Mouse (Mus musculus): ENCODE measurements around the gene Pla2g4e. TPM values are rescaled to one million over a fixed set of nuclear protein-coding genes. Genes with fewer than 3 reads are reported as not detected.

Gene Pla2g4e
- polyA plus RNA-seq, 1 experiment from 2014 or later: 0.09 TPM

GRCm38 (mm10) chr2:120157606-120158005, 87.5 kb downstream of the Pla2g4e start:
- DNase-seq (ENCODE audit: low spot score): no peak

- DNase-seq (ENCODE audit: low spot score): peak; percentile 98
Observed at GRCm38 (mm10) chr2:120154361-120154894, 90.7 kb downstream of the Pla2g4e start, which contains the start of gene Ehd4. TSS of gene Ehd4 (minus strand) at chr2:120154606.

GRCm38 (mm10) chr2:120153586-120154360, 91.4 kb downstream of the Pla2g4e start:
- DNase-seq (ENCODE audit: low spot score): peak; percentile 18

- DNase-seq (ENCODE audit: low spot score): no peak
Observed at GRCm38 (mm10) chr2:120150571-120150970, 94.6 kb downstream of the Pla2g4e start.

- DNase-seq (ENCODE audit: low spot score): no peak
Observed at GRCm38 (mm10) chr2:120149634-120150033, 95.5 kb downstream of the Pla2g4e start.

- no peak for DNase-seq (ENCODE audit: low spot score)
Observed at GRCm38 (mm10) chr2:120147999-120148398, 97.1 kb downstream of the Pla2g4e start.

- DNase-seq (ENCODE audit: low spot score): no peak
Observed at GRCm38 (mm10) chr2:120147364-120147763, 97.8 kb downstream of the Pla2g4e start.

GRCm38 (mm10) chr2:120146543-120146942, 98.6 kb downstream of the Pla2g4e start:
- DNase-seq (ENCODE audit: low spot score): no peak

- DNase-seq (ENCODE audit: low spot score): no peak
Observed at GRCm38 (mm10) chr2:120144390-120144789, 100.7 kb downstream of the Pla2g4e start.

- no peak for DNase-seq (ENCODE audit: low spot score)
Observed at GRCm38 (mm10) chr2:120142336-120142735, 102.8 kb downstream of the Pla2g4e start.

GRCm38 (mm10) chr2:120141671-120142070, 103.5 kb downstream of the Pla2g4e start:
- DNase-seq (ENCODE audit: low spot score): no peak

GRCm38 (mm10) chr2:120140326-120140725, 104.8 kb downstream of the Pla2g4e start:
- no peak for DNase-seq (ENCODE audit: low spot score)

- DNase-seq (ENCODE audit: low spot score): no peak
Observed at GRCm38 (mm10) chr2:120139091-120139490, 106.0 kb downstream of the Pla2g4e start.

- no peak for DNase-seq (ENCODE audit: low spot score)
Observed at GRCm38 (mm10) chr2:120137281-120137680, 107.9 kb downstream of the Pla2g4e start.

- no peak for DNase-seq (ENCODE audit: low spot score)
Observed at GRCm38 (mm10) chr2:120134453-120135075, 110.6 kb downstream of the Pla2g4e start.

GRCm38 (mm10) chr2:120131881-120132280, 113.3 kb downstream of the Pla2g4e start:
- DNase-seq (ENCODE audit: low spot score): no peak

- DNase-seq (ENCODE audit: low spot score): no peak
Observed at GRCm38 (mm10) chr2:120129252-120129908, 115.8 kb downstream of the Pla2g4e start.

- DNase-seq (ENCODE audit: low spot score): no peak
Observed at GRCm38 (mm10) chr2:120128611-120129051, 116.5 kb downstream of the Pla2g4e start.

- DNase-seq (ENCODE audit: low spot score): no peak
Observed at GRCm38 (mm10) chr2:120128011-120128410, 117.1 kb downstream of the Pla2g4e start.

GRCm38 (mm10) chr2:120126901-120127300, 118.2 kb downstream of the Pla2g4e start:
- no peak for DNase-seq (ENCODE audit: low spot score)

GRCm38 (mm10) chr2:120126408-120126807, 118.7 kb downstream of the Pla2g4e start:
- DNase-seq (ENCODE audit: low spot score): no peak

GRCm38 (mm10) chr2:120125461-120125860, 119.7 kb downstream of the Pla2g4e start:
- DNase-seq (ENCODE audit: low spot score): no peak
